ENCODE assay signal across 9 mouse cellular contexts in the genomic region with DNA sequence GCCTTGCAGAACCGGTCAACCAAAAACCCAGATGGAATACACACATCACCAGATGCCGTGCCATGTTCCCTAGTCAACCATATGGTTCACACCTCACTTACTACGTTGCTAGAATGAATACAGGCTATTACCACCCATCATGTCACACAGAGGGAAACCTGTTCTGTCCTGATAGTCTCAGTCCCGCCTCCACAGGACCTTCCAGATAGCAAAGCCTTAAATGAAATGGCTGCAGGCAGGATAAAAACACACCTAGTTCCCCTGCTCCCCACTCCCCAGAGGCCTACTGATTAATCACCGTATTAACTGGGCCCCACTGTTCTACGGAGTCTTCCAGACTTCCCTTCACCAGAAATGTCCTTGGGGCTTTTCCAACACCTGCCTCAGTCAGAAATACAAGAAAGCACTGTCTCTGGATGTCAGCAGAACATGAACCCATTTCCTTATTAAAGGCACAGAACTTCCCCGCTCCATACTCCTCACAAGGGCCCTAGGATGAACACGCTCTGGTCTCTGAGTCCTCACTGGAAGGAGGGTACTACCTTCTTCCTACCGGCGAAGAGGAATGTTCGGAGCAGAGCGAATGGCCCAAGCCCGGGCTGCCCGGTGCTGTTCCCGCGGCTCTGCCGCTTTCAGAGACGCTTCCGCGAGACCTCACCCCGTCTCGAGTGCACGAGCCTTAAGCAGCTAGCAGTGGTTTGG. TPM values are rescaled to one million over a fixed set of nuclear protein-coding genes. Genes with fewer than 3 reads are reported as not detected.
DNase-seq lines count a peak whose midpoint lies in the region; ATAC-seq and TF ChIP-seq lines count a peak whose summit lies in the region.
"Had no signal": no experiment of that assay in that cellular context is flagged by ENCODE, and none has a peak within 500 bp of the region (broad histone marks: within the 10 kb centered on the region; RNA-seq: fewer than 3 reads in every experiment).

No protein-coding gene starts in this region.

- H3K4me1 ChIP-seq in heart, adult 2 months (ENCODE audit: control insufficient read depth, insufficient read depth, low read length): peaks cover 3% of the 10 kb centered on the region; the same call in 1 of the 2 replicates
- peaks cover 28% of the 10 kb centered on the region for H3K4me1 ChIP-seq in forebrain, embryonic 13.5 days
- peaks cover 17% of the 10 kb centered on the region for H3K4me1 ChIP-seq in liver, postnatal 0 days (ENCODE audit: insufficient read depth)

- no peaks in the 10 kb centered on the region for H3K36me3 ChIP-seq in heart, adult 2 months (ENCODE audit: control insufficient read depth, insufficient read depth, low read length)
- peaks cover 49% of the 10 kb centered on the region for H3K36me3 ChIP-seq in forebrain, embryonic 13.5 days (ENCODE audit: poor library complexity, severe bottlenecking)
- peaks cover 40% of the 10 kb centered on the region for H3K36me3 ChIP-seq in liver, postnatal 0 days (replicated peaks; ENCODE audit: insufficient read depth, low read length)

- no peaks in the 10 kb centered on the region for H3K79me2 ChIP-seq in heart, adult 2 months (replicated peaks; ENCODE audit: control insufficient read depth, insufficient read depth, low read length)

- intact Hi-C loops in heart, adult 2 months (cut with DNase I): loop anchor here (10.0 kb wide), 1 partner anchor 1712 kb away; the partner anchor contains the start of gene Patl1
- intact Hi-C loops in heart, postnatal 36 days (cut with DNase I): loop anchor here (2.0 kb wide), 1 partner anchor 18 kb away; no protein-coding TSS in a partner anchor

- no peak for TF ChIP-seq POLR2A in heart, adult 2 months (IDR thresholded peaks at IDR 0.05; ENCODE audit: insufficient read depth, low read depth, low read length)

- no peak for TF ChIP-seq EP300 in heart, adult 2 months (IDR thresholded peaks at IDR 0.05; ENCODE audit: insufficient read depth, low read depth, low read length)
- TF ChIP-seq EP300 in liver, postnatal 0 days (IDR thresholded peaks at IDR 0.05; ENCODE audit: low read depth): peak; percentile 88

- H3K4me2 ChIP-seq in forebrain, embryonic 13.5 days: peak overlapping the region; percentile 80
- H3K4me2 ChIP-seq in liver, postnatal 0 days (ENCODE audit: low read depth, low read length): peak overlapping the region; percentile 89

- H3K4me3 ChIP-seq in heart, adult 2 months: peak overlapping the region; percentile 100
- H3K4me3 ChIP-seq in forebrain, embryonic 13.5 days: peak overlapping the region; percentile 91
- H3K4me3 ChIP-seq in liver, postnatal 0 days (ENCODE audit: low read depth, low read length): peak overlapping the region; percentile 95

- peak; percentile 68 for ATAC-seq in forebrain, embryonic 13.5 days
- ATAC-seq in liver, postnatal 0 days: peak; percentile 59

- H3K9me3 ChIP-seq in forebrain, embryonic 13.5 days (replicated peaks): no peaks in the 10 kb centered on the region
- H3K9me3 ChIP-seq in liver, postnatal 0 days (ENCODE audit: low read length): no peaks in the 10 kb centered on the region

- H3K27ac ChIP-seq in heart, adult 2 months: peak overlapping the region; percentile 91
- H3K27ac ChIP-seq in forebrain, embryonic 13.5 days: peak overlapping the region; percentile 75
- H3K27ac ChIP-seq in liver, postnatal 0 days (ENCODE audit: low read depth): peak overlapping the region; percentile 95

- no peak for DNase-seq in heart, adult 2 months
- DNase-seq in heart, postnatal 36 days: no peak
- DNase-seq in ES-CJ7 (ENCODE audit: low read depth, low spot score): peak; percentile 43
- peak; percentile 61 for DNase-seq in liver, postnatal 0 days
- no peak for DNase-seq in urinary bladder, postnatal 36 days (ENCODE audit: low spot score in 2 of 2)
- no peak for DNase-seq in retina, embryonic 14.5 days (ENCODE audit: low spot score)
- DNase-seq in layer of hippocampus, adult 9-11 months: no peak

- no peak for TF ChIP-seq CTCF in heart, adult 2 months (IDR thresholded peaks at IDR 0.05)
- TF ChIP-seq CTCF in liver, postnatal 0 days (IDR thresholded peaks at IDR 0.05; ENCODE audit: low read depth): no peak

- WGBS in heart, adult 2 months: 2% methylated on average over 23 of the region's 23 CpGs
- 3% methylated on average over 23 of the region's 23 CpGs for WGBS in forebrain, embryonic 13.5 days
- under 1% methylated on average over 23 of the region's 23 CpGs for WGBS in liver, postnatal 0 days (ENCODE audit: insufficient replicate concordance)

- H3K27me3 ChIP-seq in heart, adult 2 months (ENCODE audit: control insufficient read depth, insufficient read depth, low read length): no peaks in the 10 kb centered on the region
- no peaks in the 10 kb centered on the region for H3K27me3 ChIP-seq in forebrain, embryonic 13.5 days
- no peaks in the 10 kb centered on the region for H3K27me3 ChIP-seq in liver, postnatal 0 days (ENCODE audit: insufficient read depth, low read length)

- H3K9ac ChIP-seq in heart, adult 2 months (ENCODE audit: low read depth, low read length): peak overlapping the region; percentile 66
- H3K9ac ChIP-seq in forebrain, embryonic 13.5 days: peak overlapping the region; percentile 91
- peak overlapping the region; percentile 90 for H3K9ac ChIP-seq in liver, postnatal 0 days (replicated peaks)

RNA-seq across cellular contexts. Expression of gene Tmem258, which starts 0.5 kb away (rescaled TPM):
- total RNA-seq in heart, adult 2 months (2021): 100 to 1,000 TPM; 154 to 181 TPM
- polyA plus RNA-seq in heart, adult 2 months (2012; rRNA removed): 200 and 205 TPM in 2 replicates
- total RNA-seq in heart, postnatal 36 days (2021): 100 to 1,000 TPM; 173 to 180 TPM
- 408 and 447 TPM in 2 replicates for polyA plus RNA-seq in forebrain, embryonic 13.5 days (2015; fragmentation: Nextera tagmentation; extraction: Ambion mirVana)
- polyA plus RNA-seq in liver, postnatal 0 days (2015; fragmentation: Nextera tagmentation; extraction: Ambion mirVana): 183 and 195 TPM in 2 replicates

RNA-seq across cellular contexts. Expression of gene Fen1, which starts 0.7 kb away (rescaled TPM):
- 1 to 10 TPM; 3.7 to 4.5 TPM for total RNA-seq in heart, adult 2 months (2021)
- polyA plus RNA-seq in heart, adult 2 months (2012; rRNA removed): 2.9 and 3.8 TPM in 2 replicates
- total RNA-seq in heart, postnatal 36 days (2021): 1 to 10 TPM; 4.7 TPM
- 98.8 and 104 TPM in 2 replicates for polyA plus RNA-seq in forebrain, embryonic 13.5 days (2015; fragmentation: Nextera tagmentation; extraction: Ambion mirVana)
- 59.4 and 67.0 TPM in 2 replicates for polyA plus RNA-seq in liver, postnatal 0 days (2015; fragmentation: Nextera tagmentation; extraction: Ambion mirVana)

RNA-seq across cellular contexts. Expression of gene Fads1, which starts 20.6 kb away (rescaled TPM):
- total RNA-seq in heart, adult 2 months (2021): 10 to 100 TPM; 24.2 to 25.3 TPM
- polyA plus RNA-seq in heart, adult 2 months (2012; rRNA removed): 14.6 and 16.2 TPM in 2 replicates
- 10 to 100 TPM; 23.7 to 24.0 TPM for total RNA-seq in heart, postnatal 36 days (2021)
- 148 and 172 TPM in 2 replicates for polyA plus RNA-seq in forebrain, embryonic 13.5 days (2015; fragmentation: Nextera tagmentation; extraction: Ambion mirVana)
- 88.0 and 97.1 TPM in 2 replicates for polyA plus RNA-seq in liver, postnatal 0 days (2015; fragmentation: Nextera tagmentation; extraction: Ambion mirVana)

RNA-seq across cellular contexts. Expression of gene Myrf, which starts 37.3 kb away (rescaled TPM):
- 1 to 10 TPM; 3.9 to 4.7 TPM for total RNA-seq in heart, adult 2 months (2021)
- polyA plus RNA-seq in heart, adult 2 months (2012; rRNA removed): 6.0 and 6.5 TPM in 2 replicates
- 1 to 10 TPM; 5.9 to 7.3 TPM for total RNA-seq in heart, postnatal 36 days (2021)
- polyA plus RNA-seq in forebrain, embryonic 13.5 days (2015; fragmentation: Nextera tagmentation; extraction: Ambion mirVana): 0.22 and 0.31 TPM in 2 replicates
- polyA plus RNA-seq in liver, postnatal 0 days (2015; fragmentation: Nextera tagmentation; extraction: Ambion mirVana): 2.1 and 2.5 TPM in 2 replicates
- total RNA-seq: neutrophil, adult 5-6 weeks had no signal

Comparison
In these comparisons a context has a peak if more than half of its experiments do, and no peak if none do; other contexts are left out.
1. DNase-seq: peak in ES-CJ7 (single experiment) and liver, postnatal 0 days (single experiment); none in heart, adult 2 months (0 of 2), heart, postnatal 36 days (0 of 2), urinary bladder, postnatal 36 days (0 of 2), retina, embryonic 14.5 days (single experiment) and layer of hippocampus, adult 9-11 months (single experiment).
2. RNA of gene Fen1, which starts 0.7 kb away (polyA plus RNA-seq): 98.8 to 104 TPM in forebrain, embryonic 13.5 days and 59.4 to 67.0 TPM in liver, postnatal 0 days; 2.9 to 3.8 TPM in heart, adult 2 months; every median in the first group is over 10 times any median in the second.
3. Peak in every context shown above with its lines, with median percentiles within 50 percentile points of each other: H3K27ac ChIP-seq, H3K4me3 ChIP-seq and H3K9ac ChIP-seq.